21 mouse cellular contexts compared by ENCODE assay signal in the genomic region with DNA sequence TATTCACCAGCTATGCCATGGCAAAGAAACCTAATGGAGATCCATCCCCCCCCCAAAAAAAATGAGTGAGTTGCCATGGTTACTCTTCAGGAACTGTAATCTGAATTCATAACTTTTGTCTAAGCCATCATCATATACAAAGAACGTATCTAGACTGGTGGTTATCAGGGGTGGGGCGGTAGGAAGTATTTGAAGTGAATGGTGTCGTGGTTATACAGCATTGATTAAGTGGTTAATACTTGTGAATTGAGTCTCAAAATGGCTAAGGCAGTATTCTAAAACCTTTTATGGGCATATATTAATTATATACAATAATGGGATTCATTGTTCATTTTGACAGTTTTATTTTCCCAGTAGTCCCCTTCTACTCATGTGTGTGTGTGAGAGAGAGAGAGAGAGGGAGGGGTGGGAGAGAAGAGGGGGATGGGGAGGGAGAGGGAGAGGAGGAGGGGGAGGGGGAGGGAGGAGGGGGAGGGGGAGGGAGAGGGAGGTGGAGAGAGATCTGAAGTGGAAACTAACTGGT.
DNase-seq lines count a peak whose midpoint lies in the region; ATAC-seq lines count a peak whose summit lies in the region.
"Had no signal": no experiment of that assay in that cellular context is flagged by ENCODE, and none has a peak within 500 bp of the region (broad histone marks: within the 10 kb centered on the region; RNA-seq: fewer than 3 reads in every experiment).

No protein-coding gene starts in this region.

- WGBS in forebrain, embryonic 15.5 days = 80% methylated on average over 3 of the region's 3 CpGs
- 89% methylated on average over 3 of the region's 3 CpGs for WGBS in forebrain, embryonic 10.5 days
- 69% methylated on average over 3 of the region's 3 CpGs for WGBS in hindbrain, embryonic 14.5 days
- WGBS in hindbrain, embryonic 11.5 days = 88% methylated on average over 3 of the region's 3 CpGs
- WGBS in neural tube, embryonic 13.5 days = 60% methylated on average over 3 of the region's 3 CpGs

- H3K4me1 ChIP-seq in forebrain, embryonic 15.5 days = no peaks in the 10 kb centered on the region
- no peaks in the 10 kb centered on the region for H3K4me1 ChIP-seq in forebrain, embryonic 10.5 days
- no peaks in the 10 kb centered on the region for H3K4me1 ChIP-seq in hindbrain, embryonic 14.5 days (replicated peaks; ENCODE audit: control insufficient read depth, insufficient read depth, low read length)
- H3K4me1 ChIP-seq in hindbrain, embryonic 11.5 days (replicated peaks; ENCODE audit: control insufficient read depth, insufficient read depth, low read length) = no peaks in the 10 kb centered on the region
- H3K4me1 ChIP-seq in neural tube, embryonic 13.5 days (replicated peaks) = no peaks in the 10 kb centered on the region
- H3K4me1 ChIP-seq: forebrain, embryonic 12.5 days; hindbrain, embryonic 15.5 days; intestine, embryonic 15.5 days had no signal

- H3K36me3 ChIP-seq in forebrain, embryonic 15.5 days = no peaks in the 10 kb centered on the region
- no peaks in the 10 kb centered on the region for H3K36me3 ChIP-seq in forebrain, embryonic 10.5 days (replicated peaks)
- H3K36me3 ChIP-seq in hindbrain, embryonic 14.5 days (replicated peaks; ENCODE audit: control insufficient read depth, insufficient read depth) = no peaks in the 10 kb centered on the region
- H3K36me3 ChIP-seq in hindbrain, embryonic 11.5 days (ENCODE audit: control insufficient read depth, insufficient read depth, low read length) = no peaks in the 10 kb centered on the region
- no peaks in the 10 kb centered on the region for H3K36me3 ChIP-seq in neural tube, embryonic 13.5 days
- H3K36me3 ChIP-seq: forebrain, embryonic 12.5 days; G1E; hindbrain, embryonic 15.5 days; intestine, embryonic 15.5 days had no signal

- no peak for DNase-seq in forebrain, embryonic 10.5 days (ENCODE audit: extremely low spot score, low spot score)
- DNase-seq in hindbrain, embryonic 14.5 days (ENCODE audit: low spot score) = peak; percentile 39
- DNase-seq in hindbrain, embryonic 11.5 days (ENCODE audit: low spot score) = no peak
- DNase-seq in urinary bladder, postnatal 10 days (ENCODE audit: low spot score) = no peak
- DNase-seq: adrenal gland, postnatal 10 days; adrenal gland, postnatal 36 days; B cell, adult 2 months; cerebellum, adult 9-10 months; gastrocnemius, postnatal 10 days; gastrocnemius, postnatal 36 days; heart, adult 11 months had no signal

- 0 out of 2 replicates have a peak, but pooled peaks have one; percentile 38 for ATAC-seq in forebrain, embryonic 15.5 days (replicated peaks)
- no peak for ATAC-seq in hindbrain, embryonic 14.5 days (ENCODE audit: low FRiP score)
- ATAC-seq in hindbrain, embryonic 11.5 days (ENCODE audit: low FRiP score) = no peak; the same call in 1 of the 2 replicates
- ATAC-seq in neural tube, embryonic 13.5 days (ENCODE audit: low read depth) = peak; percentile 77
- ATAC-seq in granulocyte monocyte progenitor cell, adult 5-6 weeks (replicated peaks; ENCODE audit: poor library complexity, severe bottlenecking) = no peak
- ATAC-seq: intestine, embryonic 15.5 days; Patski had no signal

- no peak overlapping the region for H3K4me2 ChIP-seq in forebrain, embryonic 15.5 days (replicated peaks)
- no peak overlapping the region for H3K4me2 ChIP-seq in hindbrain, embryonic 14.5 days (replicated peaks)
- H3K4me2 ChIP-seq in hindbrain, embryonic 11.5 days (replicated peaks; ENCODE audit: low read depth, low read length) = no peak overlapping the region
- H3K4me2 ChIP-seq in neural tube, embryonic 13.5 days = no peak overlapping the region
- H3K4me2 ChIP-seq: forebrain, embryonic 12.5 days; heart, embryonic 11.5 days; hindbrain, embryonic 15.5 days; intestine, embryonic 15.5 days had no signal

- H3K9me3 ChIP-seq in forebrain, embryonic 15.5 days = no peaks in the 10 kb centered on the region
- H3K9me3 ChIP-seq in forebrain, embryonic 10.5 days = no peaks in the 10 kb centered on the region
- H3K9me3 ChIP-seq in hindbrain, embryonic 14.5 days (ENCODE audit: control insufficient read depth, low read length) = no peaks in the 10 kb centered on the region
- no peaks in the 10 kb centered on the region for H3K9me3 ChIP-seq in hindbrain, embryonic 11.5 days (ENCODE audit: control insufficient read depth, low read length)
- H3K9me3 ChIP-seq in neural tube, embryonic 13.5 days = no peaks in the 10 kb centered on the region
- H3K9me3 ChIP-seq: forebrain, embryonic 12.5 days; hindbrain, embryonic 15.5 days; intestine, embryonic 15.5 days had no signal

- H3K9ac ChIP-seq in forebrain, embryonic 15.5 days (replicated peaks) = no peak overlapping the region
- no peak overlapping the region for H3K9ac ChIP-seq in hindbrain, embryonic 14.5 days
- H3K9ac ChIP-seq in hindbrain, embryonic 11.5 days (ENCODE audit: low read depth, low read length) = no peak overlapping the region
- H3K9ac ChIP-seq in neural tube, embryonic 13.5 days = no peak overlapping the region
- H3K9ac ChIP-seq: forebrain, embryonic 12.5 days; hindbrain, embryonic 15.5 days; intestine, embryonic 15.5 days had no signal

- no peaks in the 10 kb centered on the region for H3K27me3 ChIP-seq in forebrain, embryonic 15.5 days
- H3K27me3 ChIP-seq in forebrain, embryonic 10.5 days (ENCODE audit: poor library complexity, severe bottlenecking) = no peaks in the 10 kb centered on the region
- H3K27me3 ChIP-seq in hindbrain, embryonic 14.5 days (ENCODE audit: control insufficient read depth, insufficient read depth, low read length) = no peaks in the 10 kb centered on the region
- no peaks in the 10 kb centered on the region for H3K27me3 ChIP-seq in hindbrain, embryonic 11.5 days (ENCODE audit: control insufficient read depth, insufficient read depth, low read length)
- H3K27me3 ChIP-seq in neural tube, embryonic 13.5 days = no peaks in the 10 kb centered on the region
- H3K27me3 ChIP-seq: CH12.LX; forebrain, embryonic 12.5 days; hindbrain, embryonic 15.5 days; intestine, embryonic 15.5 days; Patski had no signal

- no peak overlapping the region for H3K27ac ChIP-seq in forebrain, embryonic 15.5 days (replicated peaks)
- H3K27ac ChIP-seq in forebrain, embryonic 10.5 days = no peak overlapping the region
- H3K27ac ChIP-seq in hindbrain, embryonic 14.5 days = no peak overlapping the region
- no peak overlapping the region for H3K27ac ChIP-seq in hindbrain, embryonic 11.5 days (ENCODE audit: low read depth, low read length)
- H3K27ac ChIP-seq in neural tube, embryonic 13.5 days (replicated peaks) = no peak overlapping the region
- H3K27ac ChIP-seq: forebrain, embryonic 12.5 days; hindbrain, embryonic 15.5 days; intestine, embryonic 15.5 days had no signal

- no peak overlapping the region for H3K4me3 ChIP-seq in forebrain, embryonic 15.5 days
- H3K4me3 ChIP-seq in forebrain, embryonic 10.5 days = no peak overlapping the region
- no peak overlapping the region for H3K4me3 ChIP-seq in hindbrain, embryonic 14.5 days (replicated peaks; ENCODE audit: low read length)
- H3K4me3 ChIP-seq in hindbrain, embryonic 11.5 days (ENCODE audit: low read depth, low read length) = no peak overlapping the region
- no peak overlapping the region for H3K4me3 ChIP-seq in neural tube, embryonic 13.5 days
- H3K4me3 ChIP-seq: forebrain, embryonic 12.5 days; hindbrain, embryonic 15.5 days; intestine, embryonic 15.5 days had no signal

Comparison
In these comparisons a context has a peak if more than half of its experiments do, and no peak if none do; other contexts are left out.
1. ATAC-seq: peak in forebrain, embryonic 15.5 days (single experiment) and neural tube, embryonic 13.5 days (single experiment); none in hindbrain, embryonic 14.5 days (single experiment), hindbrain, embryonic 11.5 days (single experiment) and granulocyte monocyte progenitor cell, adult 5-6 weeks (single experiment).